In genomic region chr6:34796881-34797280, GRCm38 (mm10) we compare ENCODE assay signal across 16 mouse cellular contexts. TPM values are rescaled to one million over a fixed set of nuclear protein-coding genes. Genes with fewer than 3 reads are reported as not detected.
DNase-seq lines count a peak whose midpoint lies in the region; ATAC-seq and TF ChIP-seq lines count a peak whose summit lies in the region.
"Had no signal": no experiment of that assay in that cellular context is flagged by ENCODE, and none has a peak within 500 bp of the region (broad histone marks: within the 10 kb centered on the region; RNA-seq: fewer than 3 reads in every experiment).

No protein-coding gene starts in this region.

- TF ChIP-seq POLR2A in embryonic fibroblast, embryonic 13.5 days (IDR thresholded peaks at IDR 0.05; ENCODE audit: low read depth, low read length) = no peak

- no peak for ATAC-seq in hindbrain, embryonic 12.5 days (ENCODE audit: low FRiP score)
- ATAC-seq: intestine, embryonic 16.5 days; midbrain, embryonic 15.5 days had no signal

- no peak overlapping the region for H3K4me2 ChIP-seq in hindbrain, embryonic 12.5 days (replicated peaks)
- H3K4me2 ChIP-seq: heart, embryonic 13.5 days; hindbrain, embryonic 13.5 days; midbrain, embryonic 15.5 days had no signal

- 89% methylated on average over 3 of the region's 3 CpGs for WGBS in hindbrain, embryonic 12.5 days

- H3K27ac ChIP-seq in embryonic fibroblast, embryonic 13.5 days (ENCODE audit: insufficient read depth, low read length) = peak overlapping the region; percentile 100
- no peak overlapping the region for H3K27ac ChIP-seq in hindbrain, embryonic 12.5 days
- H3K27ac ChIP-seq: heart, embryonic 13.5 days; hindbrain, embryonic 13.5 days; midbrain, embryonic 15.5 days had no signal

- H3K4me1 ChIP-seq in embryonic fibroblast, embryonic 13.5 days (ENCODE audit: control insufficient read depth, insufficient read depth, low read length) = peaks cover 2% of the 10 kb centered on the region
- no peaks in the 10 kb centered on the region for H3K4me1 ChIP-seq in hindbrain, embryonic 12.5 days
- H3K4me1 ChIP-seq: heart, embryonic 13.5 days; hindbrain, embryonic 13.5 days; midbrain, embryonic 15.5 days had no signal

- H3K27me3 ChIP-seq in hindbrain, embryonic 12.5 days = no peaks in the 10 kb centered on the region
- H3K27me3 ChIP-seq: heart, embryonic 13.5 days; hindbrain, embryonic 13.5 days; midbrain, embryonic 15.5 days had no signal

- H3K9me3 ChIP-seq in hindbrain, embryonic 12.5 days (replicated peaks) = no peaks in the 10 kb centered on the region
- H3K9me3 ChIP-seq: heart, embryonic 13.5 days; hindbrain, embryonic 13.5 days; midbrain, embryonic 15.5 days had no signal

- no peak overlapping the region for H3K4me3 ChIP-seq in embryonic fibroblast, embryonic 13.5 days (ENCODE audit: insufficient read depth, low read length)
- no peak overlapping the region for H3K4me3 ChIP-seq in hindbrain, embryonic 12.5 days
- H3K4me3 ChIP-seq: heart, embryonic 13.5 days; hindbrain, embryonic 13.5 days; midbrain, embryonic 15.5 days had no signal

- H3K9ac ChIP-seq in hindbrain, embryonic 12.5 days = no peak overlapping the region
- H3K9ac ChIP-seq: heart, embryonic 13.5 days; hindbrain, embryonic 13.5 days; midbrain, embryonic 15.5 days had no signal

- TF ChIP-seq CTCF in embryonic fibroblast, embryonic 13.5 days (IDR thresholded peaks at IDR 0.05; ENCODE audit: borderline replicate concordance, insufficient read depth, low read length) = no peak

- DNase-seq in adrenal gland, postnatal 36 days = peak; percentile 18 to 48
- DNase-seq in adrenal gland, postnatal 4 days (ENCODE audit: low spot score in 2 of 2) = no peak
- DNase-seq in urinary bladder, postnatal 14 days (ENCODE audit: low spot score) = peak; percentile 36
- DNase-seq in urinary bladder, adult 2 months (ENCODE audit: low spot score) = no peak
- DNase-seq in B cell, adult 2 months = no peak
- DNase-seq in right cerebral cortex, postnatal 36 days (ENCODE audit: low spot score in 2 of 2) = no peak
- DNase-seq: cerebellum, adult 11 months; gastrocnemius, postnatal 25 days; kidney, postnatal 36 days had no signal

- H3K36me3 ChIP-seq in hindbrain, embryonic 12.5 days = no peaks in the 10 kb centered on the region
- H3K36me3 ChIP-seq: heart, embryonic 13.5 days; hindbrain, embryonic 13.5 days; midbrain, embryonic 15.5 days had no signal

RNA-seq across cellular contexts. Expression of gene Agbl3, which starts 16.6 kb away (rescaled TPM):
- total RNA-seq in adrenal gland, postnatal 36 days (2021) = 10 to 100 TPM; 11.9 to 16.1 TPM
- total RNA-seq in adrenal gland, postnatal 4 days (2021) = 10 to 100 TPM; 22.1 to 24.7 TPM
- polyA plus RNA-seq in urinary bladder, adult 2 months (2012; rRNA removed) = 11.2 and 13.2 TPM in 2 replicates
- 5.0 and 6.8 TPM in 2 replicates for polyA plus RNA-seq in embryonic fibroblast, embryonic 13.5 days (2011; ENCODE audit: insufficient read length, low read depth, missing spikeins)
- 8.9 and 9.3 TPM in 2 replicates for polyA plus RNA-seq in hindbrain, embryonic 12.5 days (2016; fragmentation: Nextera tagmentation; extraction: Ambion mirVana)
- total RNA-seq: MEL had no signal

Comparison
In these comparisons a context has a peak if more than half of its experiments do, and no peak if none do; other contexts are left out.
1. DNase-seq: peak in adrenal gland, postnatal 36 days (2 of 2) and urinary bladder, postnatal 14 days (single experiment); none in adrenal gland, postnatal 4 days (0 of 2), urinary bladder, adult 2 months (single experiment), B cell, adult 2 months (0 of 2) and right cerebral cortex, postnatal 36 days (0 of 2).